Mouse (Mus musculus) liver, embryonic 14 days (tissue): ENCODE data around the gene Gm3173. TPM values are rescaled to one million over a fixed set of nuclear protein-coding genes. Genes with fewer than 3 reads are reported as not detected.

ENCODE experiments used
- polyA plus RNA-seq: library from polyadenylated mRNA; depleted of rRNA; stranded (reverse); fragments of >200 nt; gene quantifications from 2 replicates; pipeline ENCODE4 v1.2.3, GENCODE M21; 2012; rRNA removed

Gene Gm3173
- polyA plus RNA-seq, result not detected in 2 replicates

DNA sequence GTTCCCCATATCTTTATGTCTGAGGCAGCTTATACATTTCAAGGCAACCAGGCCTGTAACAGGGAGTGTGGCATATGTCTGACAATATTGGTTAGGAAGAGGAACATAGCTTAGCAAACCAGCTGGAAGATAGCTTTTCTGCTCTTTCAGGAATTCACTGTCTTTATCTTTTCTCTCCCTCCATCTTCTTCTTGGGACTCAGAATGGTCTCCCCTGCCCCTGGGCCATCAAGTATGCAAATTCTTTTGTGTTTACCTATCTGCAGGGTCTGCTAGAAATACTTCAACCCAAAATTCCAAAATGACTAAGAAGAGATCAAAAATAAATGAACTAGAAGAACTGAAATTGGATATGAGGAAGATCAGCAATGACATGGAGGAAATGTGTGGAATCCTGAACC is at the start of gene Gm3173:
TSS of gene Gm3173 (plus strand) at position 301 of the 400 bp plus-strand sequence.

DNA sequence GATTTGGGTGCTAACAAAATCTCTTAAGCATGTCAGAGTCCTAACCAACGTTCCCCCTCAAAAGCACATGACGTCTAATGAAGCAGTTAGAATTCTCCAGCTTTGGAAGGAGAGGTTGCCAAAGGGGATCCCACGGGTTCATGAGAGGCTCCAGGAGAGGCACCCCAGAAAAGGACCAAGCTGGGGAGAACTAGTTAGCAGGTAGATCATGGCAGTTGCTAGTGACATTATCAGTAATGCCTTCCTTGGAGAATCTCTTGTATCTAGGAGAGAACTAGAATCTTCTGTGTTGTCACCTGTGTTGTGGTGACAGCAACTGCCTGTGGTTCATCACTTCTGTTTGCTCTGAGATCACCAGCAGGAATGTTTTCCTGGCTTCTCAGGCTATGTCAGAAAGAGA is 33.6 kb upstream of the Gm3173 start, which contains the start of gene Gm3159:
TSS of gene Gm3159 (plus strand) at position 301 of the 400 bp plus-strand sequence.

GRCm38 (mm10) chr14:4414965-4415835 is 15.6 kb upstream of the Gm3173 start, which contains the start of gene Gm3164:
TSS of gene Gm3164 (plus strand) at chr14:4415448.

GRCm38 (mm10) chr14:4481445-4481844 is 50.7 kb downstream of the Gm3173 start, which contains the start of gene Gm3182:
TSS of gene Gm3182 (plus strand) at chr14:4481745.

GRCm38 (mm10) chr14:4555105-4555504 is 124.3 kb downstream of the Gm3173 start, which contains the start of gene Gm3047:
TSS of gene Gm3047 (plus strand) at chr14:4555405.

Other genes with a start within 250 kb of the Gm3173 start
- not detected in 2 replicates for gene Gm2974, start 248.4 kb upstream of the Gm3173 start, polyA plus RNA-seq
- not detected in 2 replicates for gene Gm3138, start 181.4 kb upstream of the Gm3173 start, polyA plus RNA-seq
- gene Gm3149, start 113.7 kb upstream of the Gm3173 start, polyA plus RNA-seq, result not detected in 2 replicates
- not detected in 2 replicates for gene 2610042L04Rik, start 96.2 kb upstream of the Gm3173 start, polyA plus RNA-seq
- not detected in 2 replicates for gene Gm3159, start 33.5 kb upstream of the Gm3173 start, polyA plus RNA-seq
- gene Gm3164, start 15.5 kb upstream of the Gm3173 start, polyA plus RNA-seq, result not detected in 2 replicates
- not detected in 2 replicates for gene Gm3182, start 50.8 kb downstream of the Gm3173 start, polyA plus RNA-seq
- gene Gm3047, start 124.4 kb downstream of the Gm3173 start, polyA plus RNA-seq, result not detected in 2 replicates
- not detected in 2 replicates for gene Gm8159, start 201.4 kb downstream of the Gm3173 start, polyA plus RNA-seq
- gene Gm3239, start 233.2 kb downstream of the Gm3173 start, polyA plus RNA-seq, result not detected in 2 replicates